Mouse (Mus musculus) retina, postnatal 1 day (tissue): Measurements from ENCODE around the gene Coq8b.
A peak's percentile ranks its signal among the peaks of the same experiment; 100 is the strongest.

Experiments
- DNase-seq: peaks from one replicate; pipeline ENCODE4 v3.0.0-alpha.2; 2012

The Coq8b gene

DNA sequence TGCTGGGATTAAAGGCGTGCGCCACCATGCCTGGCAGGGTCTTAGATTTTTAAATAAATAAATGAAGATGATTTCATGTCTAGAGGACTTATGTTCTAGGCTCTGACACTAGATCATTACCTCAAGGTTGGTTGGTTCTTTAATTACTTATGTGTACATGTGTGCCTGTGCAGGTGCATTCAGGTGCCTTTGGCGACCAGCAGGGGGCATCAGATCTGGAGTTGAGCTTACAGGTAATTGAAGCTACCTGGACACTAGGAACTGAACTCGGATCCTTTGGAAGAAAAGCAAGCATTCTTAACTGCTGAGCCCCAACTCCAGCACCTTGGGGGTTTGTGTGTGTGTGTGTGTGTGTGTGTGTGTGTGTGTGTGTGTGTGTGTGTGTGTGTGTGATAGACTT, 2.0 kb upstream of the Coq8b start:
- DNase-seq: no peak

DNA sequence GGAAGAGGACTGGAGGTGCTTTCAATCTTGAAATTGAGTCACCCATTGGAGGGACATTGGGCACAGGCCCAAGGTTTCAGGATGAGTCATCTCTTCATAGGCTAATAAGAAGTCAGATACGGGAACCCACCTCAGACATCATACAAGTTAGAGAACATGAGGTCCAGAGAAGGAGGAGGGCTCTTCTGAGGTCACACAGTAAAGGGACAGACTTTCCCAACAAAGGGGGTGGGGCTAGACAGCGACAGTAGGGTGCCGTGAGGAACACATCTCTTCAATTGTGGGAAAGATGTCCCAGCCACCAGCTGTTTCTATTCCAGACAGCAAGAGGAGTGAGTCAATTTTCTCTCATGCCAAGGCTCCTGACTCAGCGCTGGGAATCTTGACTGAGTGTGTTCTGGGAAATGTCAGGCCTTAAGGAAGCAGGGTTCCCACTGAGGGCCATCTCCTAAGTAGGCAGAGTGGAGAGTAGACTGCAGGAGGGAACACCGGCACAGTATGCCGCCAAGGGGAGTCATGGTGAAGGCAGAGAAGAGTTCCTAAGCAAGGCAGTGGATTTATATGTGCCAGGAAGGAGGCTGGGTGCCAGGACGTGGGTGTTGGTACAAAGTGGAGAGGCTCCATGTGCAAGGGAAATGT, 1.0 kb upstream of the Coq8b start:
- DNase-seq: peak; percentile 16

DNA sequence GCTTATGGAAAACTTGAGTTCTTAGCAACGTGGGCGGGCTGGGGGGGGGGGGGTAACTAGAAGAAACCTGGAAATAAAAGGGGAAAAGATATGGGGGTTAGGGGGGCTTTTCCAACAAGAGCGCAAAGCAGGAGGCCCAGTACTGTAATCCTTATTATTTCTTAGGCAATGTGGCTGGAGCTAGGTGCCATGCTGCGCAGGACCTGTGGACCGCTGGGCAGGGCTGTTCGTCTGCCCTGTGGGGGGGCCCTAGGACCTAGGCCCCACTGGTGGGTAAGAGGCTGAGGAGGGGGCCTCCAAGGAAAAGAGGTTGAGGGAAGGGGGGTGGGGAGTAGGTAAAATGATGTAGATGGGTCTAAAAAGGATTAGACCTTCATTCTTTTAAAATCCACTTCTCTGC, 477 bp downstream of the Coq8b start:
- DNase-seq: no peak

DNA sequence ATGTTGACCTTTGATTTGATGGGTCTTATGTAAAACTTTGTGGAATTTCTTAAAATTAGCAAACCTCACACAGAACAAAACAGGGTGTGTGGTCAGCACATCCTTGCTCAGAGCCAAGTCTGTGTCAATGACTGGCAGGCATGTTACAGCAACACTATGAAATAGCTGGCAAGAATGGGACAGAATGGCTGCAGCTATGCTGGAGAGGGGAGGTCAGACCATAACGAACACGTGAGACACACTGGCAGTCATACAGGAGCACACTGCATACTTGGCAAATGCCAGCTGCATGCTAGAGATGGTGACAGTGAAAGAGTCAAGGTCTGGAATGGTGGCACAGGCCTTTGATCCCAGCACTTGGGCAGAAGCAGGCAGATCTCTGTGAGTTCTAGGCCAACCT, 2.9 kb downstream of the Coq8b start:
- DNase-seq: no peak

DNA sequence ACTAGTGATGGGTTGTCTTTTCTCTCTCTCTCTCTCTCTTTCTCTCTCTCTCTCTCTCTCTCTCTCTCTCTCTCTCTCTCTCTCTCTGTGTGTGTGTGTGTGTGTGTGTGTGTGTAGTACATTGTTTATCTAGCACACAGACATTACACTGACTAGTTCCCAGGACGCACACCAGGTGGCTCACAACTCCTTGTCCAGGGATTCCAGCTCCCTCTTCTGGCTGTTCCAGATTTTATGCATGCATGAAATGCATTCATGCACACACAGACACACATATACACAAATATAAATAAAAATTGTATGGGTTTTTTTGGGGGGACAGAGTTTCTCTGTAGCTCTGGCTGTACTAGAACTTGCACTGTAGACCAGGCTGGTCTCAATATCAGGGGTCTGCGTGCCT, 4.7 kb downstream of the Coq8b start:
- DNase-seq: no peak

DNA sequence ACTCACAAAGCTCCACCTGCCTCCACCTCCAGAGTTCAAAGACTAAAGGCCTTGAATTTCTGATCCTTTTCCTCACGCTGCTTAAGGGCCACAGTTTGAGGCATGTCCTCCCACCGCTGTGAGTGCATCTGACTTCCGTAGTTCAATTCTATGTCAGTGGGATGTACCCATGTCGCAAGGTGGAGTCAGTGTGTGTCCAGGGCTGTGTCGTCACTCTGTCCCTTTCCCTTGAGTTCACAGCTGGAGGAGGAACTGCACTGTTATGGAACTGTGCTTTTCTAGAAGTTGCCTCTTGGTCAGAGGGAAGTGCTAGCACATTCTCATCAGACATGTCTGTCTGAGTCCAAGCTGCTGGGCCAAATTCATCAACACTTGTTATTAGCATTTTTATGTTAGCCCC, 5.7 kb downstream of the Coq8b start:
- no peak for DNase-seq

DNA sequence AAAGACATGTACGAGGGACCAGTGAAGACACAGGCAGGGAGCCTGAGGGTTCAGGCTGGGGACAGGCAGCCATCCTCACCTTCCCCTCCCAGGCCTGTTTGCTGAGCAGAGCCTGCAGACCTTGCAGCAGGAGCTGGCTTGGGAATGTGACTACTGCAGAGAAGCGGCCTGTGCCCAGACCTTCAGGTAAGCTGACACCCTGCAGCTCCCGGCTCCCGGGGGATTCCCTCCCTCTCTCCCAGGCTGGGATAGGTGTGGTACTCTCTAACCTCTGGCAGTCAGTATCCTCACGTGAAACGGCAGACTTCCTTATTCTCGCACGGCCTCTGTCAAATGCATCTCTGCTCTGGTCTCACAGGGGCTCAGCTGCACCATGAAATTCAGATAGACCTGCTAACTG, 10.4 kb downstream of the Coq8b start:
- no peak for DNase-seq

DNA sequence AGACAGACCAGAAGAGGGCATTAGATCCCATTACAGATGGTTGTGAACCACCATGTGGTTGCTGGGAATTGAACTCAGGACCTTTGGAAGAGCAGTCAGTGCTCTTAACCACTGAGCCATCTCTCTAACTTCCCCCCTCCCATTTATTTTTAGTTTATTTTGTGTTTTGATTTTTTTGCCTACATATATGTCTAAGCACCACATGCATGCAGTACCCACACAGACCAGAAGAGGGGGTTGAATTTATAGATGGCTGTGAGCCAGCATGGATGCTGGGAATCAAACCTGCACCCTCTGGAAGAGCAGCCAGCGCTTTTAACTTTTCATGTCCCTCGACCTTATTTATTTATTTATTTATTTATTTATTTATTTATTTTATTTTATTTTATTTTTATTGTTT, 11.3 kb downstream of the Coq8b start:
- DNase-seq: peak; percentile 44

DNA sequence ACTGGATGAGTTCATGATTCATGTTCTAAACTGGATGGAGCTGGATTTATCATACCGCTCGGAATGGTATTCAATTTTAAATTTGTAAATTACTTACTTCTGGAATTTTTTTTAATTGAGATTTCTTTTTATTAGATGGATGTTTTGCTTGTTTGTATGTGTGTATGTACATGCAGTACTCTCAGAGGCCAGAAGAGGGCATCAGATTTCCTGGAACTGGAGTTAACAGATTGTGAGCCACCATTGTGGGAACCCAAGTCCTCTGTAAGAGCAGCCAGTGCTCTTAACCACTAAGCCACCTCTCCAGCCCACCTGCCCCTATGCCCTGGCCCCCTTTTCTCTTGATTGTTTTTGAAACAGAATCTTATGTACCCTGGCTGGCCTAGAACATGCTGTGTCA, 16.3 kb downstream of the Coq8b start:
- DNase-seq: peak; percentile 68

DNA sequence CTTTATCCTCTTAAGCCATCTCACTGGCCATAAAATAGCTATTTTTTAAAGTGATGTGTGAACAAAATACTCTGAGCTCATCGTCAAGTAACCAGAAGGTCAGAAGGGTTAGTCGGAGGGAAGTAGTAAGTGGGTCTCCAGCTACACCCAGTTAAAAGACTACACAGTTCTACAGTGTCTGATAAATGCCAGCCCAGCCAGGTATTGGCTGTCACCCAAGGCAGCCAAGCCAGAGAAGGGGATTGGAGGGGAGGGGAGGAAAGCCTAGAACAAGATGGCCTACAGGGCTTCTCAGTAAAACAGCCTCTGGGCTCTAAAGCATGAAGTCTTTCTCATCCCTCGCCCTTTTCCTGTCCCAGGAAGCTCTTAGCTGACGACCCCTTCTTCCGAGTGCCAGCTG, 17.1 kb downstream of the Coq8b start:
- DNase-seq: no peak

DNA sequence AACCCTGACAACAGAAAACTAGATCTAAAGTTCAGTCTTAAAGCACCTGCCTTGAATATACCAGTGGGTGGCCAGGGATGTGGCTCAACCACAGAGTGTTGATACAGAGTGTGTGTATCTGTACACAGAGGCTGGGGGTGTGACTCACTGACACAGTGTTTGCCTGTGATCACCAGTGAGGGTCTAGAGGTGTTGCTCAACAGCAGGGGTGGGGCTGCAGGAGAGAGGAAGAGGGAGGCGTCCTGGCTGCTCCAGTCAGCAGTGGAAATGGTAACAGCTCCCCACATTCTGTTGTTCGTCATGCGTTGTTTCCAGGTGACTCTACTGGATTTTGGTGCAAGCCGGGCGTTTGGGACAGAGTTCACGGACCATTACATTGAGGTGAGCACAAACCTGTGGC, 19.1 kb downstream of the Coq8b start:
- no peak for DNase-seq

DNA sequence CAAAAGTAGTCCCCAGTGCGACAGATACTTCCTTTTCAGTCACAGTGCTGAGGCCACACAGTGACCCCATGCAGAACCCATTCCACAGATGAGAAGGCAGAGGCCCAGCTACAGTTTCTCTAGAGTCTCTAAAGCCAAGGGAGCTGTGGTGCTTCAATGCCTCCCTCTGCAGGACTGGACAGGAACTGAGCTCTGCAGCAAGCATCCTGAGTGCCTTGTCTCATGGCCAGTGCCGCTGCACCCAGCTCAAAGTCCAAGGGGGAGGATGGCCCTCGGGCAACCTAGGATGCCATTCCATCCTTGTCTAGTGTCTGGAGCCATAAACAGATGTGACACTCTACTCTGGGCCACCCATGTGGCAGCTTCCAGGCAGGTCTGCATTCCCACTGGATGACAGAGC, 22.9 kb downstream of the Coq8b start:
- peak; percentile 36 for DNase-seq

DNA sequence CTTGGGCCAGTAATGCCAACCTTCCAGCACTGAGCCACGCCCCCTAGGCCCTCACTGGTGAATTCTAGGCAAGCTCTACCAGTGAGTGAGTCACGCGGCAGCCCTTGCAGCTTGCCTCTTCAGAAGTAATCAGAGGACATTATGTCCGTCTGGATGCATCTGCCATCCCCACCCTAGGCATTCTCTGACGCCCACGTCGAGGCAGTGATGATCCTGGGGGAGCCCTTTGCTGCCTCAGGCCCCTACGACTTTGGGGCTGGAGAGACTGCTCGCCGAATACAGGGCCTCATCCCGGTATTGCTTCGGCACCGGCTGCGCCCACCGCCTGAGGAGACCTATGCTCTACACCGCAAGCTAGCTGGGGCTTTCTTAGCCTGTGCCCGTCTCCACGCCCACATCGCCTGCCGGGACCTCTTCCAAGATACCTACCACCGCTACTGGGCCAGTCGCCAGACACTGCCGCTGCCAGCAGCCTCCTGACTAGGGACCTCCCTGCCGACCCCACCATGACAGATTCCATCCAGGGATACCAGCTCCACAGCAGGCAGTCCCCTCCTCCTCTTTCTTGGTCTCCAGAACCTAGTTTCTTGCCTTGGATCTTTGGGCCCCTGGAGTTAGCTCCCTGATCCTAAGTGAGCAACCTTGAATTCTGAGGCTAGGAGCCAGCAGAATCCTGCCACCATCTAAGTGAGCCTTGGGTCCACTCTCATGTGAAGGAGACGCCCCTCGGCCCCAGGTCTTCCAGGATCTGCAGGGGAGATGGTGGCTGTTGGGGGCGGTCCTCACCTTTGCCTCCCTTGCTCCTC, 24.4 kb downstream of the Coq8b start:
- DNase-seq: peak; percentile 88

DNA sequence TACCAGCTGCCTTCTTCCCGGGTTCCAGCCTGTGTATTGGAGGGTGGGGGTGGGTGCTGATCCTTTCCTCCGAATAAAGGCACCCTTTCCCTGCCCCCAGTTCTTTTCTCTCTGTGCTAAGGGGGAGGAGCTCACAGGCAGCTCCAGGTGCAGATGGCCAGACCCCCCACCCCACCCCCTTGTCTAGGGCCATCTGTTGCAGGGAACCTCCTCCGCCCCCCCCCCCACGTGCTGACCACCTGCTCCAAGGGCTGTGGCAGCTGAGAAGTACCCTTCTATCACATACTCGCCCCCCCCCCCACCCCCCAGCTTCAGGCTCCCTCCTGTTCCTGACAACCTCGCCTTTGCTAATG, 25.0 kb downstream of the Coq8b start:
- DNase-seq: peak; percentile 87

DNA sequence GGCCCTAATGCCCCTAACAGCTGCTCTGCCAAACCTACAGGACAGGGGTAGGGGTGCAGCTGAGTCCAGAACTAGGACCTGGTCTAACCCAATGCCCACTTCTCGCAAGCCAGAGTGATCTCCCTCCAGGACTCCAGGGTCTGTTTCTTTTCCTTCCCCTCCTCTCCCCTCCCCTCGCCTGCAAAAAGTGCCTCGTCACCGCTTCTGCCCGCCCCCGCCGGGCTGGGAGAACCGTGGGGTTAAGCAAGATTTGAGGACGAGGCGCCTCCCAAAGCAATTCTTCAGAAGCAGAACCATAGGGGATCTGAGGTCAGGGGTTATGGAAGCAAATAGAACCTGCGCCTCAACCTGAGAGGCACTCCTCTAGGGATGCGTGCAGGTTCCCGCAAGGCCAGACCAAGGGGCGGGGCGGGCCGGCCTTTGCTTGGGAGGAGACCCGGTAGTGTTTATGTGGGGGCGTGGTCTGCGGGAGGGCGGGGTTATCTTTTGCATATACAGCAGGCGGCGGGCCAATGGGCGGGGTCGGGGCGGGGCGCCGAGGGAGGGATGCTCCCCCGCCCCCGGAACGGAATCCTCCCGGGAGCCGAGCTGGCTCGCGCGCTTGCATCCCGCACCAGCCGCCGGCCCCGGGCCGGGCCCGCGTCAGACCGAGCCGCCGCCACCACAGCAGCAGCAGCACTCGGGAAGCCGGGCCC, 25.5 kb downstream of the Coq8b start, which contains the start of gene Numbl:
Gene Numbl, plus strand, starts transcription at position 229 of the 695 bp plus-strand sequence.
- DNase-seq: peak; percentile 97

DNA sequence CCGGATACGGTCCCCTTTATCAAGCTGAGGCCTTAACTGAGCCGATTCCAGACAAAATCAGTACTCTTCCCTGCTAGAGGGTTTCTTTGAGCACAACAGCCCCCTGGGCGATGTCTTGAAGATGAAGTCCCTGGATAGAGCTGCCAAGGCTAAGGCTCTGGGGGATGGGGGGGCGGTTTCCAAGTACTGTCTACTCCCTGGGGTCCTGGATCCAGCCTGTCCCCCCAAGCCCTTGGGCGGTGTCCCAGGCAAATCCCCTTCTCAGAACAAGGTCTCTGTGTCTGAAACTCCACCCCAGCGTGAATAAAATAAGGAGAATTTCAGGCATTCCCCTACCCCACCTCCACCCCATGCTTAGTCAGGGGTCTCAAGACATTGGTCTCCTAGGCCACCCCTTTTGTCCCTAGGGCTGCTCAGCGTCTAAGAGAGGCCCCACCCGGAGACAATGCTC, 26.5 kb downstream of the Coq8b start:
- peak; percentile 53 for DNase-seq

DNA sequence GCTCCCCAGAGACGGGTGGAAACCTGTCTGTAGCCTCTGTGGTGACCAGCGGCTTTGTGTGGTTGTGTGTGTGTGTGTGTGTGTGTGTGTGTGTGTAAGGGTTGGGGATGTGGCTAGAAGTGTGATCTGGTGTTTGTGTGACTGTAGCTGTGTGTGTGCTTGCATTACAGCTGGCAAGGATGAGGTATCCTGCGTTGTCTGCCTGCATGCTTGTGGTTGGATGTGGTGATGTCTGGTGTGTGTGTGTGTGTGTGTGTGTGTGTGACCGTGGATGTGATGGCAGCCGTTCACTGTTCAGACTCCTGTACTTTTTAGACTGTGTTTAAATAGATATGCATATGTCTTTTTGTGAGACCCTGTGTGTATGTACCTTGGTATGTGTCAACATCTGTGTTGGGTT, 26.9 kb downstream of the Coq8b start:
- no peak for DNase-seq

DNA sequence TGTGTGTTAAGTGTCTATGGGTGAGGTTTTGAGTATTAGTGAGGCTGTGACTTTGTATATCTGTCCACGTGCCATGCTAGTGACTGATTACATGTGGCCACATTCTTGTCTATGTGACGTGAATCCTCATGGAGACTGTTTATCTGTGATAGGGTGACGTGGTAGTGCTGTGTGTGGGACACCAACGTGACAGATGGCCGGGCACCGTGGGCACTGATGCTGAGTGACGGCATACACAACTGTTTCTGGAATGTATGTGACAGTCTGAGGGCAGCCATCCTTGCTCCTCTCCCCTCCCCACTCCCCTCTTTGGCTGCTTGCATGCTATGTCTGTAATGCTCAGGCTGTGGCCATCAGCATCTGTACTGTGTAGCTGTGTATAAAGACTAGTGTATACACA, 28.0 kb downstream of the Coq8b start:
- DNase-seq: no peak

DNA sequence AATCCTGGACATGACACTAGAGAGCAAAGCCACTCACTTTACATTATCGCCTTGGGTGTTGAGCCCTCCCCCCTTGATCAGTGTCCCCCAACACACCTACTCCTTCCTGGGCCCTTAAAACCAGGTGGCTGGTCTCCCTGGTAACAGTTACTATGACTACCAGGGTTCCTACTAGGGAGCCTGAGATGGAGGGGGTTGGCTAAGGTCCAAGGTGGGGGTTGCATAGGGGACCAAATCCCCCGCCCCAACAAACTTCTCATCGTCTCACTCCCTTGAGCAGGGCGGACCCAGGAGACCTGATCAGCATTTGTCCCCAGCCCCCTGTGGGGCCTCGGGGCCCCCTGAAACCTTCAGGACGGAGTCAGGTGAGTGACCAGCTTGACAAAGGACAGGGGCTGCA, 29.1 kb downstream of the Coq8b start:
- no peak for DNase-seq

DNA sequence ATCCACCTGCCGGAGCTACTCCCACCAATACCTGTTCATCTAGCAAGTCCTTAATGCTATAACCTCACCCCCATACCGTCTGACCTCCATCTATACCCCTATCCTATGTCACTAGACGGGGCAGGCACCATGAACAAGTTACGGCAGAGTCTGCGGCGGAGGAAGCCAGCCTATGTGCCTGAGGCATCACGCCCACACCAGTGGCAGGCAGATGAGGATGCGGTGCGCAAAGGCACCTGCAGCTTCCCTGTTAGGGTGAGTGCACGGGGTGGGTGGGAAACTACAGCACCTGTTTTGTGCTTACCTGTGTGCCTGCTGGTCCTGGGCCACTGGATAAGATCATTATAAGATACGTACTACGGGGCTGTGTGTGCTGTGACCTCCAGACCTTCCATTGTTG, 31.9 kb downstream of the Coq8b start:
- DNase-seq: no peak

DNA sequence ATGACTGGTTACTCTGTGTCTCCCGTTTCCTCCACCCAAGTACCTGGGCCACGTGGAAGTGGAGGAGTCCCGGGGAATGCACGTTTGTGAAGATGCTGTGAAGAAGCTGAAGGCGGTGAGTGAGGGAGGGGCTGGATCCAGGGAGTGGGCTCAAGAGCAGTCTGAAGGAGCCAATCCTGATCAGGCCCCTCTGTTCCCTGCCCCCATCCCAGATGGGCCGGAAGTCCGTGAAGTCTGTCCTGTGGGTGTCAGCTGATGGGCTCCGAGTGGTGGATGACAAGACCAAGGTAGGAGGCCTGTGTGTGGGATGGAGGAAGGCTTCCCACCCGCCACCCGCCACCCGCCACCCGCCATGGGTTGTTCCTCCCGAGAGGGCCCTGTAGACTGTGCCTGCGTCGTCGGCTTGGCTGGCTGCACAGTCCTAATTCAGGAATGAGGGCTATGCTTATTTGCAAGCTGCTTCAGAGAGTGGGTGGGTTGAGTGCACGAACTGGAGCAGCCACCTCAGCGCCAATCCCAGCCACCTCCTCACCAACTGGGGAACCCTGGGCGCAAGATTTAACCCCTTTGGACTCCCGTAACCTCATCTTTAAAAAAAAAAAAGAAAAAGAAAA, 33.8 kb downstream of the Coq8b start:
- DNase-seq: no peak

DNA sequence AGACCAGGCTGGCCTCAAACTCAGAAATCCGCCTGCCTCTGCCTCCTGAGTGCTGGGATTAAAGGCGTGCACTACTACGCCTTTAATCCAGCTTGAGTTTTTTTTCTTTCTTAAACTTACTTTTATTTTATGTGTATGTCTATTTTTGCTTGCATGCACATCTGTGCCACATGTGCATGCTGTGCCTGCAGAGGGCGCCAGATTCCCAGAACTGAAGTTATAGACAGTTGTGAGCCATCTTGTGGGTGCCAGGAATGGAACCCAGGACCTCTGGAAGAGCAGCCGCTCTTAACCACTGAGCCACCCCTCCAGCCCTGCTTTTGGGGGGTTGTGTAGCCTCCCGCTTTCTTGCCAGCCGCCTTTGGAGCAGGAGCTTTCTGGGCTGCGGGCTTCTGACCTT, 38.6 kb downstream of the Coq8b start:
- no peak for DNase-seq

DNA sequence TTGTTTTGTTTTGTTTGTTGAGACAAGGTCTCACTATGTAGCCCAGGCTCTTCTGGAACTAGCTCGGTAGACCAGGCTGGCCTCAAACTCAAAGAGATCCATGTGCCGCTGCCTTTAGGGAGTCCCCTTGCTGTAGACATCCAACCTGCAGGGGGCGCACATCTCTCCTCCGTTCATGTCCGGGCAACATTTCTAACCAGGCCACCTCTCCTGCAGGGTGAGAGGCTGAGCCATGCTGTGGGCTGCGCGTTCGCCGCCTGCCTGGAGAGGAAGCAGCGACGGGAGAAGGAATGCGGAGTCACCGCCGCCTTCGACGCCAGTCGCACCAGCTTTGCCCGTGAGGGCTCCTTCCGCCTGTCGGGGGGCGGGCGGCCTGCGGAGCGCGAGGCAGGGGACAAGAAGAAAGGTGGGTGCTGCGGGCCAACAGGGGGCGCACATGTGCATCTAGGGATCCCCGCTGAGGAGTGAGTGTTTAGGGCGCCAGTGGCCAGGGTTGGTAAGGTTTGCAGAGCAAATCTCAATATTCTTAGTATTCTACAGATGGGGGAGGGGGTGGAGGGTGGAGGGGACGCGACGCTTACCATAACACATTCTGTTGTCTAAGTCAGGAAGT, 41.0 kb downstream of the Coq8b start:
- DNase-seq: peak; percentile 56
